Mouse (Mus musculus) CH12.LX (cell line): ENCODE measurements around the gene Ccnjl.

Experiments used
- CHD1 ChIP-seq: IDR thresholded peaks from 2 replicates; pipeline ENCODE4 v1.6.1; 2012; ENCODE audit warnings: low read depth, low read length, improper control_type of control experiment, inconsistent platforms
- E2F4 ChIP-seq: IDR thresholded peaks from 2 replicates; pipeline ENCODE4 v1.6.1; 2011; ENCODE audit warnings: low read depth, low read length, improper control_type of control experiment; ENCODE audit not compliant: insufficient replicate concordance
- EP300 ChIP-seq: IDR thresholded peaks from 2 replicates; pipeline ENCODE4 v1.6.1; 2011; ENCODE audit warnings: low read length, improper control_type of control experiment
- MAZ ChIP-seq: IDR thresholded peaks from 2 replicates; pipeline ENCODE4 v1.6.1; 2012; ENCODE audit warnings: low read depth, mild to moderate bottlenecking, inconsistent platforms, low read length, improper control_type of control experiment, moderate library complexity
- MXI1 ChIP-seq: IDR thresholded peaks from 2 replicates; pipeline ENCODE4 v1.6.1; 2011; ENCODE audit warnings: mild to moderate bottlenecking, low read depth, low read length, improper control_type of control experiment
- POLR2AphosphoS2 ChIP-seq: IDR thresholded peaks from 2 replicates; pipeline ENCODE4 v1.6.1; 2011; ENCODE audit warnings: low read depth, low read length, improper control_type of control experiment
- RCOR1 ChIP-seq: conservative IDR thresholded peaks from 2 replicates; pipeline ENCODE4 v1.6.1; 2012; ENCODE audit warnings: low read depth, mild to moderate bottlenecking, inconsistent platforms, low read length, improper control_type of control experiment
- ZKSCAN1 ChIP-seq: IDR thresholded peaks from 2 replicates; pipeline ENCODE4 v1.6.1; 2012; ENCODE audit warnings: low read depth, inconsistent platforms, low read length, improper control_type of control experiment, borderline replicate concordance

DNA sequence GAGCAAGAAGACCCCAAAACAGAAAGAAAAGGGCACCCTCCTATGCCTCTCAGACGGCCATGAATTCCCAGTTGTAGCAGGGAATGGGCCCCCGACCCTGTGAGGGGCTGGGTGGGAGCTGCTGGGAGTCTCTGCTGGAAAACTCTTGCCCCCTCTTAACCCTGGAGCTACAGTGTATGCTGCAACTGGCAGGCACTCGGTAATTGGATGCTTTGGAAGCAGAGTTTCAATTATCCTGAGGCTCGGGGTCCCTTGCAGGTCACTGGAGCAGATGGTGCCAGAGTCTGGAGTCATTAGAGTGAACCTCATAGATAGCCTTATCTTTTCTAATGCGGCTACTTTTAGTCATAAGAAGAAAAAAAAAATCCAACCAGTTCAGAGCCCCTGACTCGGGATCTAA, 11.3 kb downstream of the Ccnjl start:
- no peak for TF ChIP-seq CHD1
- TF ChIP-seq E2F4: no peak
- TF ChIP-seq RCOR1: no peak
- no peak for TF ChIP-seq MXI1
- no peak for TF ChIP-seq ZKSCAN1
- no peak for TF ChIP-seq EP300
- TF ChIP-seq POLR2AphosphoS2: no peak
- no peak for TF ChIP-seq MAZ
